Mouse (Mus musculus): ENCODE data around the gene Mrpl52. TPM values are rescaled to one million over a fixed set of nuclear protein-coding genes. Genes with fewer than 3 reads are reported as not detected.

Mrpl52 gene
- polyA plus RNA-seq, 1 experiment from 2014 or later: 202 TPM

GRCm38 (mm10) chr14:54477172-54477909, 50.6 kb downstream of the Mrpl52 start:
- Histone ChIP-seq H3K9ac (replicated peaks; ENCODE audit: low read length) (no peak overlapping the region), H3K4me1 (ENCODE audit: insufficient read depth, low read length) (peaks cover 24% of the 10 kb centered on the region), H3K9me3 (ENCODE audit: low read length) (no peaks in the 10 kb centered on the region), H3K27me3 (ENCODE audit: insufficient read depth, low read length) (peaks cover 12% of the 10 kb centered on the region; the same call in 1 of the 2 replicates), H3K27ac (ENCODE audit: low read length) (no peak overlapping the region), H3K36me3 (ENCODE audit: insufficient read depth, low read length) (no peaks in the 10 kb centered on the region), H3K4me2 (replicated peaks; ENCODE audit: low read depth, low read length) (no peak overlapping the region), H3K4me3 (ENCODE audit: low read length) (no peak overlapping the region)
- WGBS: 78% methylated on average over 15 of the region's 15 CpGs
- no peak for ATAC-seq (ENCODE audit: low FRiP score, low TSS enrichment)

Other genes with a start within 250 kb of the Mrpl52 start
- 422 and 474 TPM in 2 replicates for gene Dad1, start 172.8 kb upstream of the Mrpl52 start, polyA plus RNA-seq (2015; fragmentation: Nextera tagmentation; extraction: Ambion mirVana)
- gene Abhd4, start 172.7 kb upstream of the Mrpl52 start, polyA plus RNA-seq (2015; fragmentation: Nextera tagmentation; extraction: Ambion mirVana): 80.3 and 86.2 TPM in 2 replicates
- not detected in 2 replicates for gene Olfr49, start 142.0 kb upstream of the Mrpl52 start, polyA plus RNA-seq (2015; fragmentation: Nextera tagmentation; extraction: Ambion mirVana)
- gene Oxa1l, start 66.1 kb upstream of the Mrpl52 start, polyA plus RNA-seq (2015; fragmentation: Nextera tagmentation; extraction: Ambion mirVana): 60.2 and 63.7 TPM in 2 replicates
- gene Slc7a7, start 9.1 kb upstream of the Mrpl52 start, polyA plus RNA-seq (2015; fragmentation: Nextera tagmentation; extraction: Ambion mirVana): 15.7 and 15.8 TPM in 2 replicates
- 152 and 156 TPM in 2 replicates for gene Mmp14, start 4.7 kb downstream of the Mrpl52 start, polyA plus RNA-seq (2015; fragmentation: Nextera tagmentation; extraction: Ambion mirVana)
- 58.8 and 65.1 TPM in 2 replicates for gene Lrp10, start 37.2 kb downstream of the Mrpl52 start, polyA plus RNA-seq (2015; fragmentation: Nextera tagmentation; extraction: Ambion mirVana)
- 6.7 and 7.4 TPM in 2 replicates for gene Rem2, start 49.2 kb downstream of the Mrpl52 start, polyA plus RNA-seq (2015; fragmentation: Nextera tagmentation; extraction: Ambion mirVana)
- 102 and 108 TPM in 2 replicates for gene Prmt5, start 90.6 kb downstream of the Mrpl52 start, polyA plus RNA-seq (2015; fragmentation: Nextera tagmentation; extraction: Ambion mirVana)
- gene Haus4, start 127.7 kb downstream of the Mrpl52 start, polyA plus RNA-seq (2015; fragmentation: Nextera tagmentation; extraction: Ambion mirVana): 57.3 and 62.4 TPM in 2 replicates
- 32.9 and 45.6 TPM in 2 replicates for gene Ajuba, start 150.6 kb downstream of the Mrpl52 start, polyA plus RNA-seq (2015; fragmentation: Nextera tagmentation; extraction: Ambion mirVana)
- gene 4931414P19Rik, start 179.1 kb downstream of the Mrpl52 start, polyA plus RNA-seq (2015; fragmentation: Nextera tagmentation; extraction: Ambion mirVana): 11.2 and 14.2 TPM in 2 replicates
- gene Psmb5, start 191.1 kb downstream of the Mrpl52 start, polyA plus RNA-seq (2015; fragmentation: Nextera tagmentation; extraction: Ambion mirVana): 453 and 471 TPM in 2 replicates
- 0.07 TPM in 1 of 2 replicates, not detected in the other for gene Psmb11, start 194.5 kb downstream of the Mrpl52 start, polyA plus RNA-seq (2015; fragmentation: Nextera tagmentation; extraction: Ambion mirVana)
- gene Gm17606, start 214.0 kb downstream of the Mrpl52 start, polyA plus RNA-seq (2015; fragmentation: Nextera tagmentation; extraction: Ambion mirVana): not detected in 2 replicates
- gene Cdh24, start 214.5 kb downstream of the Mrpl52 start, polyA plus RNA-seq (2015; fragmentation: Nextera tagmentation; extraction: Ambion mirVana): 3.4 TPM in 2 replicates

All from kidney, embryonic 16.5 days (tissue).